Mouse (Mus musculus) midbrain, embryonic 14.5 days (tissue): ENCODE measurements around the gene Serinc2. TPM values are rescaled to one million over a fixed set of nuclear protein-coding genes. Genes with fewer than 3 reads are reported as not detected.

Experiments
- ATAC-seq: fragments of 200-750 bp; cut with Nextera tagmentation; 2 replicates; pipeline ENCODE4 v1.8.0; 2017; ENCODE audit warnings: moderate number of reproducible peaks, moderate library complexity; ENCODE audit not compliant: low FRiP score, low TSS enrichment
- DNase-seq: peaks from one replicate; pipeline ENCODE4 v3.0.0-alpha.2; 2015
- H3K27ac ChIP-seq: fragments of 300-500 bp; sonication (generic); replicated peaks from 2 replicates; pipeline ENCODE4 v1.5.1; 2014; ENCODE audit warnings: mild to moderate bottlenecking, low read depth, low read length, moderate library complexity
- H3K27me3 ChIP-seq: fragments of 300-500 bp; sonication (generic); 2 replicates; pipeline ENCODE4 v1.6.1; 2014; ENCODE audit warnings: low read length, control low read depth, mixed read lengths; ENCODE audit not compliant: control insufficient read depth, insufficient read depth
- H3K36me3 ChIP-seq: fragments of 300-500 bp; sonication (generic); 2 replicates; pipeline ENCODE4 v1.6.1; 2014; ENCODE audit warnings: low read length, control low read depth; ENCODE audit not compliant: control insufficient read depth, insufficient read depth
- H3K4me1 ChIP-seq: fragments of 300-500 bp; sonication (generic); 2 replicates; pipeline ENCODE4 v1.6.1; 2014; ENCODE audit warnings: mild to moderate bottlenecking, antibody characterized with exemption, low read length, control low read depth; ENCODE audit not compliant: control insufficient read depth, insufficient read depth
- H3K4me2 ChIP-seq: fragments of 300-500 bp; sonication (generic); 2 replicates; pipeline ENCODE4 v1.6.1; 2014; ENCODE audit warnings: mild to moderate bottlenecking, low read length, moderate library complexity
- H3K4me3 ChIP-seq: fragments of 300-500 bp; sonication (generic); replicated peaks from 2 replicates; pipeline ENCODE4 v1.5.1; 2014; ENCODE audit warnings: low read depth, low read length
- H3K9ac ChIP-seq: fragments of 300-500 bp; sonication (generic); replicated peaks from 2 replicates; pipeline ENCODE4 v1.6.1; 2014; ENCODE audit warnings: mild to moderate bottlenecking, low read length, moderate library complexity
- H3K9me3 ChIP-seq: fragments of 300-500 bp; sonication (generic); 2 replicates; pipeline ENCODE4 v1.6.1; 2016; ENCODE audit warnings: low read length, control low read depth, mixed read lengths; ENCODE audit not compliant: control insufficient read depth
- WGBS: fragments of 180-500 bp; shearing (Covaris S2); extraction: QIAGEN DNeasy Blood & Tissue Kit; methylation state at CpG from one replicate; pipeline ENCODE4 v1.1.7; 2014; 5-methylcytosine and 5-hydroxymethylcytosine counted together
- polyA plus RNA-seq: library from polyadenylated mRNA; unstranded; fragments of >200 nt; fragmentation: Nextera tagmentation; extraction: Ambion mirVana; gene quantifications from 2 replicates; pipeline ENCODE4 v1.2.1, GENCODE M21; 2014

Serinc2 gene
- polyA plus RNA-seq, 1 experiment from 2014 or later, result 52.1 TPM

- no peak for ATAC-seq
- Histone ChIP-seq H3K9ac (no peak overlapping the region), H3K4me3 (no peak overlapping the region), H3K9me3 (no peaks in the 10 kb centered on the region), H3K27ac (no peak overlapping the region), H3K36me3 (no peaks in the 10 kb centered on the region), H3K27me3 (no peaks in the 10 kb centered on the region), H3K4me2 (no peak overlapping the region), H3K4me1 (no peaks in the 10 kb centered on the region)
- WGBS, result 89% methylated on average over 5 of the region's 5 CpGs
- DNase-seq, result no peak
Observed at GRCm38 (mm10) chr4:130242956-130243355, 36.0 kb downstream of the Serinc2 start.

- H3K4me1 ChIP-seq, result no peaks in the 10 kb centered on the region
- no peak overlapping the region for H3K27ac ChIP-seq
- no peak for ATAC-seq
- no peaks in the 10 kb centered on the region for H3K27me3 ChIP-seq
- no peak overlapping the region for H3K4me2 ChIP-seq
- H3K4me3 ChIP-seq, result no peak overlapping the region
- 39% methylated on average over 5 of the region's 5 CpGs for WGBS
- peak; percentile 34 for DNase-seq
- H3K9me3 ChIP-seq, result no peaks in the 10 kb centered on the region
- no peaks in the 10 kb centered on the region for H3K36me3 ChIP-seq
- H3K9ac ChIP-seq, result no peak overlapping the region
Observed at GRCm38 (mm10) chr4:130240695-130241094, 38.3 kb downstream of the Serinc2 start.

- no peak for DNase-seq
- 86% methylated on average over 4 of the region's 4 CpGs for WGBS
Observed at GRCm38 (mm10) chr4:130237607-130238006, 41.4 kb downstream of the Serinc2 start.

GRCm38 (mm10) chr4:130236361-130236760, 42.6 kb downstream of the Serinc2 start:
- H3K27me3 ChIP-seq, result no peaks in the 10 kb centered on the region
- H3K9ac ChIP-seq, result no peak overlapping the region
- DNase-seq (no peak), ATAC-seq (no peak)
- no peak overlapping the region for H3K4me2 ChIP-seq
- H3K4me3 ChIP-seq, result no peak overlapping the region
- WGBS, result 56% methylated on average over 8 of the region's 8 CpGs
- H3K4me1 ChIP-seq, result no peaks in the 10 kb centered on the region
- no peaks in the 10 kb centered on the region for H3K9me3 ChIP-seq
- H3K36me3 ChIP-seq, result no peaks in the 10 kb centered on the region
- H3K27ac ChIP-seq, result no peak overlapping the region

More at GRCm38 (mm10) chr4:130237607-130238006, 41.4 kb downstream of the Serinc2 start:
- no peak overlapping the region for H3K4me2 ChIP-seq
- no peaks in the 10 kb centered on the region for H3K4me1 ChIP-seq
- no peak overlapping the region for H3K9ac ChIP-seq
- H3K36me3 ChIP-seq, result no peaks in the 10 kb centered on the region
- no peaks in the 10 kb centered on the region for H3K9me3 ChIP-seq
- no peak overlapping the region for H3K27ac ChIP-seq
- ATAC-seq, result no peak
- H3K27me3 ChIP-seq, result no peaks in the 10 kb centered on the region
- H3K4me3 ChIP-seq, result no peak overlapping the region

- H3K4me3 ChIP-seq, result no peak overlapping the region
- no peaks in the 10 kb centered on the region for H3K4me1 ChIP-seq
- ATAC-seq (no peak), DNase-seq (no peak)
- no peaks in the 10 kb centered on the region for H3K9me3 ChIP-seq
- H3K9ac ChIP-seq, result no peak overlapping the region
- no peaks in the 10 kb centered on the region for H3K27me3 ChIP-seq
- H3K36me3 ChIP-seq, result no peaks in the 10 kb centered on the region
- H3K27ac ChIP-seq, result no peak overlapping the region
- H3K4me2 ChIP-seq, result no peak overlapping the region
Observed at GRCm38 (mm10) chr4:130224071-130224470, 54.9 kb downstream of the Serinc2 start.

- Histone ChIP-seq H3K9ac (no peak within 1 kb of the TSS), H3K9me3 (no peaks in the 10 kb centered on the region), H3K27ac (no peak within 1 kb of the TSS), H3K36me3 (no peaks in the 10 kb centered on the region), H3K4me3 (no peak within 1 kb of the TSS), H3K27me3 (no peaks in the 10 kb centered on the region), H3K4me2 (no peak within 1 kb of the TSS), H3K4me1 (no peaks in the 10 kb centered on the region)
- no peak for ATAC-seq
- DNase-seq, result no peak
- WGBS, result 58% methylated on average over 4 of the region's 4 CpGs
Observed at GRCm38 (mm10) chr4:130222179-130222578, 56.8 kb downstream of the Serinc2 start, which contains the start of gene Gm853. TSS of gene Gm853 (minus strand) at chr4:130222401.

GRCm38 (mm10) chr4:130220176-130220575, 58.8 kb downstream of the Serinc2 start:
- Histone ChIP-seq H3K4me2 (no peak overlapping the region), H3K36me3 (no peaks in the 10 kb centered on the region), H3K27me3 (no peaks in the 10 kb centered on the region), H3K4me1 (no peaks in the 10 kb centered on the region), H3K9ac (no peak overlapping the region), H3K4me3 (no peak overlapping the region), H3K27ac (no peak overlapping the region), H3K9me3 (no peaks in the 10 kb centered on the region)
- ATAC-seq (no peak), DNase-seq (no peak)
- WGBS, result 83% methylated on average over 9 of the region's 9 CpGs

- Histone ChIP-seq H3K9me3 (no peaks in the 10 kb centered on the region), H3K36me3 (no peaks in the 10 kb centered on the region), H3K4me3 (no peak overlapping the region), H3K27ac (no peak overlapping the region), H3K4me1 (no peaks in the 10 kb centered on the region), H3K27me3 (no peaks in the 10 kb centered on the region), H3K9ac (no peak overlapping the region), H3K4me2 (no peak overlapping the region)
- 92% methylated on average over 8 of the region's 8 CpGs for WGBS
- DNase-seq (no peak), ATAC-seq (no peak)
Observed at GRCm38 (mm10) chr4:130215392-130215791, 63.6 kb downstream of the Serinc2 start.

GRCm38 (mm10) chr4:130213857-130214256, 65.1 kb downstream of the Serinc2 start:
- DNase-seq, result no peak
- Histone ChIP-seq H3K9ac (no peak overlapping the region), H3K4me1 (no peaks in the 10 kb centered on the region), H3K27ac (no peak overlapping the region), H3K36me3 (no peaks in the 10 kb centered on the region), H3K4me2 (no peak overlapping the region), H3K4me3 (no peak overlapping the region), H3K27me3 (no peaks in the 10 kb centered on the region), H3K9me3 (no peaks in the 10 kb centered on the region)
- 79% methylated on average over 10 of the region's 10 CpGs for WGBS
- no peak for ATAC-seq
